Mouse (Mus musculus) liver, postnatal 0 days (tissue): Measurements from ENCODE around the gene Ap1s2. TPM values are rescaled to one million over a fixed set of nuclear protein-coding genes. Genes with fewer than 3 reads are reported as not detected.

Experiments used
- ATAC-seq: fragments of 200-750 bp; cut with Nextera tagmentation; 2 replicates; pipeline ENCODE4 v1.8.0; 2017; ENCODE audit warnings: mild to moderate bottlenecking, moderate library complexity
- DNase-seq: peaks from one replicate; pipeline ENCODE4 v3.0.0-alpha.2; 2016
- H3K27ac ChIP-seq: fragments of 300-500 bp; sonication (generic); 2 replicates; pipeline ENCODE4 v1.5.1; 2014; ENCODE audit warnings: antibody characterized with exemption, moderate library complexity, mild to moderate bottlenecking, low read depth
- H3K27me3 ChIP-seq: fragments of 300-500 bp; sonication (generic); 2 replicates; pipeline ENCODE4 v1.6.1; 2014; ENCODE audit warnings: low read length, control low read depth, mixed read lengths; ENCODE audit not compliant: insufficient read depth
- H3K36me3 ChIP-seq: fragments of 300-500 bp; sonication (generic); replicated peaks from 2 replicates; pipeline ENCODE4 v1.6.1; 2014; ENCODE audit warnings: mild to moderate bottlenecking, control low read depth, low read length, moderate library complexity, mixed read lengths; ENCODE audit not compliant: insufficient read depth
- H3K4me1 ChIP-seq: fragments of 300-500 bp; sonication (generic); 2 replicates; pipeline ENCODE4 v1.6.1; 2014; ENCODE audit warnings: antibody characterized with exemption, mild to moderate bottlenecking, control low read depth; ENCODE audit not compliant: insufficient read depth
- H3K4me2 ChIP-seq: fragments of 300-500 bp; sonication (generic); 2 replicates; pipeline ENCODE4 v1.6.1; 2014; ENCODE audit warnings: low read depth, mild to moderate bottlenecking, low read length, moderate library complexity, mixed read lengths
- H3K4me3 ChIP-seq: fragments of 300-500 bp; sonication (generic); 2 replicates; pipeline ENCODE4 v1.5.1; 2014; ENCODE audit warnings: low read depth, low read length
- H3K9ac ChIP-seq: fragments of 300-500 bp; sonication (generic); replicated peaks from 2 replicates; pipeline ENCODE4 v1.6.1; 2014; ENCODE audit warnings: mild to moderate bottlenecking, moderate library complexity
- H3K9me3 ChIP-seq: fragments of 300-500 bp; sonication (generic); 2 replicates; pipeline ENCODE4 v1.6.1; 2016; ENCODE audit warnings: mild to moderate bottlenecking, control low read depth, low read length, mixed read lengths
- CTCF ChIP-seq: sonication (generic); IDR thresholded peaks from 2 replicates; pipeline ENCODE4 v1.5.1; 2016; ENCODE audit warnings: antibody characterized with exemption, low read depth
- EP300 ChIP-seq: IDR thresholded peaks from 2 replicates; pipeline ENCODE4 v1.6.1; 2016; ENCODE audit warnings: antibody characterized with exemption, low read depth, mild to moderate bottlenecking
- WGBS: fragments of 180-500 bp; shearing (Covaris S2); extraction: QIAGEN DNeasy Blood & Tissue Kit; methylation state at CpG from one replicate; pipeline ENCODE4 v1.1.7; 2014; ENCODE audit not compliant: insufficient replicate concordance; 5-methylcytosine and 5-hydroxymethylcytosine counted together
- polyA plus RNA-seq: library from polyadenylated mRNA; unstranded; fragments of >200 nt; fragmentation: Nextera tagmentation; extraction: Ambion mirVana; gene quantifications from 2 replicates; pipeline ENCODE4 v1.2.1, GENCODE M21; 2015

The Ap1s2 gene
- polyA plus RNA-seq, 1 experiment from 2014 or later: 4.9 TPM

DNA sequence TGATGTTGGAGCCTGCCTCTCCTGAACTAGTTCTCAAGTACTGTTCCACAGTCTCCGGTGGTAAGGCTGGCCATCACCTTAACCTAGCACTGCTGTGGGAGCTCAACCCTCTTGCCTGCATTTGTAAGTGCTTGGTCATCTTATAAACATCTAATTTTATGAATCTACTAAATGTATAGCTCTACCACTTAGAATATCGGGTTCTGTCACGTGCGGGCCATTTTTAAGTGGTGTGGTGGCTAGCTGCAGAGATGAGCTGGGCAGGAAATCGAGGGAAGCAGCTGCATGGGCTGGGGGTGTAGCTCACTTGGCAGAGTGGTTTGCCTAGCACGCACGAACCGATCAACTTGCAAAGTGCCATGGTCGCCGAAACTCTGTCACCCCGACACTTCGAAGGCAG, 48.6 kb downstream of the Ap1s2 start:
- H3K9ac ChIP-seq: peak overlapping the region; percentile 69
- TF ChIP-seq CTCF (no peak), EP300 (no peak)
- ATAC-seq (peak; percentile 4; the same call in 1 of the 2 replicates), DNase-seq (no peak)
- H3K36me3 ChIP-seq: peaks cover 21% of the 10 kb centered on the region; the same call in 1 of the 2 replicates
- H3K27ac ChIP-seq: peak overlapping the region; percentile 95
- no peaks in the 10 kb centered on the region for H3K4me1 ChIP-seq
- H3K27me3 ChIP-seq: no peaks in the 10 kb centered on the region
- H3K9me3 ChIP-seq: no peaks in the 10 kb centered on the region
- H3K4me3 ChIP-seq: peak overlapping the region; percentile 67
- peak overlapping the region; percentile 75 for H3K4me2 ChIP-seq
- 21% methylated on average over 12 of the region's 12 CpGs for WGBS

DNA sequence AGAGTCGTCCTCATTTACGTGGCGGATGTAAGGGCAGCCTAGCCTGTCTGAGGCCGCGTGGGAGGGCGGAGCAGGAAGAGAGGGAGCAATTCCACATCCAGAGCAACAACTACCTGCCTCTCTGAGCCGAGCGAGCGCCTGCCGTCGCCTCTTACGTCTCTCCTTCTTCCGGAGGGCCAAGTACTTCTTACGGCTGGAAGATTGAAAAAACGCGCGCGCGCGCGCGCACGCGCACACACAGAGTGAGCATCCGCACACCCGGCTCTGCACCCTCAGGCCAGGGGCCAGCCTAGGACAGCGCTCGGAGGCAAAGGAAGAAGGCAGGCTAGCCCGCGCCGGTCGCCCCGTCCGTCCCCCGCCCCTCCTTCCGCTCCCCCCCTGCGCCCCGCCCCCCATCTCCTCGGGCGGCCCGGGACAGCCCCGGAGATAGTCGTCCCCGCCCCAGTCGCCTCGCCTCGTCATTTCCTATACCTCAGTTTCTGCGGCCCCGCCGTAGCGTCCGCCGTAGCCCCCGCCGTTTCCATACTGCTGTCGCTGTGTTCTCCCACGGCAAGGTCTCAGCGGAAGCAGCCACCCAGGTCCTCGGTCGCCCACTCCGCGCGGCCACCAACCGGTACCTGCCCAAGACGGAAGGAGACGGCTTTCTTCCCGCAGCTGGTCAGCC, 49.1 kb downstream of the Ap1s2 start:
- Histone ChIP-seq H3K9ac (peak overlapping the region; percentile 69), H3K27ac (peak overlapping the region; percentile 95), H3K4me2 (peak overlapping the region; percentile 75), H3K4me3 (peak overlapping the region; percentile 67), H3K36me3 (peaks cover 19% of the 10 kb centered on the region; the same call in 1 of the 2 replicates), H3K4me1 (no peaks in the 10 kb centered on the region), H3K27me3 (no peaks in the 10 kb centered on the region), H3K9me3 (no peaks in the 10 kb centered on the region)
- TF ChIP-seq EP300 (no peak), CTCF (no peak)
- DNase-seq: peak; percentile 84
- WGBS: 19% methylated on average over 30 of the region's 67 CpGs
- peak; percentile 92 for ATAC-seq

DNA sequence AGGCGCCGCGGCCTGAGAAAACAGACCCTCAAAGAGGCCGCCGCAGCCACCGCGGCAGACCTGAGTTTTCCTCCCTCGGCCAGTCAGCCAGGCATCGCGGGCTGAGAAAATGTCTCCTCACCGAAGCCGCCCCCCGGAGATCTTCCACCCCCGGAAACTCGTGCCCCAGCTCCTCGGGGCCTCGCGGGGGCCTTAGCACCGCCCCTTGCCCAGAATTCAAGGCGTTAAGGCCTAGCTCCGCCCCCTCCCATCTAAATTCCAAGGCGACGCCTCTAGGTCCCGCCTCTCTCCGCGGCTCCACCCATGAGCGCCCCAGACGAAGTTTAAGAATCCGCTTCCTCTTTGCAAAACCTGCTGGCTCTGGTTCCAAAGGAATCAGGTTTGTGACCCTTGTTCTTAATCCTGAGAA, 49.7 kb downstream of the Ap1s2 start, which contains the start of gene Zrsr2:
Zrsr2 (minus strand) TSS at position 195 of the 409 bp plus-strand sequence.
- peak within 1 kb of the TSS; percentile 75 for H3K4me2 ChIP-seq
- H3K9ac ChIP-seq: peak within 1 kb of the TSS; percentile 69
- H3K9me3 ChIP-seq: no peaks in the 10 kb centered on the region
- peaks cover 15% of the 10 kb centered on the region; the same call in 1 of the 2 replicates for H3K36me3 ChIP-seq
- TF ChIP-seq CTCF: no peak
- TF ChIP-seq EP300: no peak
- no peaks in the 10 kb centered on the region for H3K27me3 ChIP-seq
- whole genome bisulfite sequencing: 6% methylated on average over 18 of the region's 29 CpGs
- DNase-seq: peak; percentile 90
- no peaks in the 10 kb centered on the region for H3K4me1 ChIP-seq
- H3K4me3 ChIP-seq: peak within 1 kb of the TSS; percentile 67
- ATAC-seq: peak; percentile 90
- peak within 1 kb of the TSS; percentile 95 for H3K27ac ChIP-seq

DNA sequence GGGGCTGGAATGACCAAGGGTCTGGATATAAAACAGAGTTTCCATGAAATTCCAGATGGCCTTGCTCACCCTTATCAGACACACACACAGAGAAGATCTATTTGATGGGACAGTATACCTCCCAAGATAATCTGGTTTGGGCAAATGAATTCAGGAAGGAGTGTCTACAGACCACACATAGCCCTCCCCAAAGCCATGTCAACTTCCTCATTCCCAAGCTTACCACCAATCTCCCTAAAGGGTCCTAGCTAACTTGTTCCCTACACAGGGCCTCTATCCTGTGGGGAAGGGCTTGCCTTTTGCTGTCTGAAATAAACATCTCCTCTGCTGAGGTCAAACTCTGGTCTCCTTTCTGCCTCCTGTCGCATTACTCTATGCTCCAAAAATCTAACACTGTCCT, 72.3 kb downstream of the Ap1s2 start:
- H3K4me2 ChIP-seq: no peak overlapping the region
- no peak overlapping the region for H3K27ac ChIP-seq
- no peaks in the 10 kb centered on the region for H3K4me1 ChIP-seq
- no peaks in the 10 kb centered on the region for H3K36me3 ChIP-seq
- H3K9ac ChIP-seq: no peak overlapping the region
- no peaks in the 10 kb centered on the region for H3K27me3 ChIP-seq
- WGBS: 91% methylated on average over 1 of the region's 1 CpGs
- H3K9me3 ChIP-seq: no peaks in the 10 kb centered on the region
- TF ChIP-seq EP300 (no peak), CTCF (no peak)
- no peak overlapping the region for H3K4me3 ChIP-seq
- DNase-seq (no peak), ATAC-seq (no peak)

DNA sequence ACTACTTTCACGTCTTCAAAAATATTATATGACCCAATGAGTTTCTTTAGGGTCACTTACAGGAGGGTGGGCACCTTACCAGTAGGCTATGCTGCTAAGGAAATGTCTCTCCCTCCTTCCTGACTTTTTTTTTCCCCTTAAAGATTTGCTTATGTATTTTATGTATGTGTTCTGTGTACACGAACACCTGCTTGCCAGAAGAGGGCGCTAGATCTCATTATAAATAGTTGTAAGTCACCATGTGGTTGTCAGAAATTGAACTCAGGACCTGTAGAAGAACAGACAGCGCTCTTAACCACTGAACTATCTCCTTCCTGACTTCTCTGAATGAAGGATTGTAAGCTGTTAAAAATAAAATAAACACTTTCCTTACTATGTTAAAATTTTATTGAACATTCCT, 72.7 kb downstream of the Ap1s2 start:
- ATAC-seq: no peak
- Histone ChIP-seq H3K27ac (no peak overlapping the region), H3K9me3 (no peaks in the 10 kb centered on the region), H3K9ac (no peak overlapping the region), H3K4me2 (no peak overlapping the region), H3K4me1 (no peaks in the 10 kb centered on the region), H3K36me3 (no peaks in the 10 kb centered on the region), H3K27me3 (no peaks in the 10 kb centered on the region), H3K4me3 (no peak overlapping the region)
- 47% methylated on average over 4 of the region's 4 CpGs for WGBS
- no peak for DNase-seq
- TF ChIP-seq CTCF (peak; percentile 39; the same call in 1 of the 2 replicates), EP300 (no peak)

DNA sequence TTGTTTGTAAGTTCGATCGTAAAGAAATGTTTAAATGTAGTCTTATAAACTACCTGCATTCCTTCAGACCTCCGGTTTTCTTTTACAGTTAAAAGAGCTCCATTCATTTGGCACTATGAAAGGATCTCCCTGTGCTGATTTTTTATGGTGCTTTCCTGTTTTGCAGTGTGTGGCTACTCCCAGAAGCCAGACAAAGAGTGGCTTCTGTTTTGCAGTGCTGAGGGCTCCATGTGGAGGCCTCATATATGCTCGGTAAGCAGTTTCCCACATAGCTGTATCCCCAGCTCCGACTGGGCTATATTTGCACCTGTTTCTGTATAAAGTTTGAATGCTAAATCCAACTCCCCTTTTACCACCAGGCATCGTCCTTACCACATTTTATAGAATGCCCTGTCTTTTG, 73.3 kb downstream of the Ap1s2 start:
- H3K4me2 ChIP-seq: no peak overlapping the region
- no peak overlapping the region for H3K27ac ChIP-seq
- peaks cover 3% of the 10 kb centered on the region; the same call in 1 of the 2 replicates for H3K27me3 ChIP-seq
- H3K4me3 ChIP-seq: no peak overlapping the region
- H3K9me3 ChIP-seq: no peaks in the 10 kb centered on the region
- no peak for ATAC-seq
- H3K36me3 ChIP-seq: no peaks in the 10 kb centered on the region
- 81% methylated on average over 6 of the region's 6 CpGs for WGBS
- no peaks in the 10 kb centered on the region for H3K4me1 ChIP-seq
- DNase-seq: no peak
- no peak overlapping the region for H3K9ac ChIP-seq
- TF ChIP-seq EP300 (no peak), CTCF (no peak)

Other genes with a start within 250 kb of the Ap1s2 start
- gene Rnf138rt1, start 147.7 kb upstream of the Ap1s2 start, polyA plus RNA-seq: not detected in 2 replicates
- 18.1 and 19.3 TPM in 2 replicates for gene Zrsr2, start 49.6 kb downstream of the Ap1s2 start, polyA plus RNA-seq
- 0.11 and 0.19 TPM in 2 replicates for gene Car5b, start 119.0 kb downstream of the Ap1s2 start, polyA plus RNA-seq
- 6.8 and 7.9 TPM in 2 replicates for gene Siah1b, start 167.5 kb downstream of the Ap1s2 start, polyA plus RNA-seq
- 5.3 and 6.2 TPM in 2 replicates for gene Cltrn, start 179.8 kb downstream of the Ap1s2 start, polyA plus RNA-seq
- 0.20 and 0.23 TPM in 2 replicates for gene Ace2, start 230.3 kb downstream of the Ap1s2 start, polyA plus RNA-seq